Mouse (Mus musculus): ENCODE measurements around the gene Atp6v1c2. TPM values are rescaled to one million over a fixed set of nuclear protein-coding genes. Genes with fewer than 3 reads are reported as not detected.

Gene Atp6v1c2
- polyA plus RNA-seq, 1 experiment: 55.3 TPM

DNA sequence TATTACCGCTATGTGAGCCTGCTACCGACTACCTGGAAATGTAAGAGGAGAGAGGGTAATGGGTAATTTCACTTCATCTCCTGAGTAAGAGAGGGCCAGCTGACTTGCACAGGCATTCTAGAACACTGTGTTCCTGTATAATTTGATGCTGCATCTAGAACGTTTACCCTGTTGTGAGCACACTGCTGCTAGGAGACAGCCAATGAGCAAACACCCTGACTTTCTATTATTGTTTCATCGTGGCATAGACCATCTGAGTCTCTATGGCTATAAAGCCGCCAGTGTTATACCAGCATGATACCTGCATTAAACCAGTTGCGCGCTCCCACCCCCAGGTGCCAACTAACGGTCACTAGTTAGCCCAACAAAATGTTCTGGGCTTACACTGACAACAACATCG, 87.5 kb downstream of the Atp6v1c2 start:
- no peak for TF ChIP-seq CTCF (IDR thresholded peaks at IDR 0.05; ENCODE audit: insufficient read depth, low read length)
- TF ChIP-seq POLR2A (IDR thresholded peaks at IDR 0.05; ENCODE audit: borderline replicate concordance, extremely low read depth, low read depth, low read length): no peak
- WGBS: 92% methylated on average over 9 of the region's 9 CpGs
- H3K4me3 ChIP-seq (replicated peaks; ENCODE audit: extremely low read depth, low read depth, low read length): no peak overlapping the region
- H3K4me1 ChIP-seq (ENCODE audit: control insufficient read depth, insufficient read depth, low read length): no peaks in the 10 kb centered on the region
- DNase-seq: no peak

DNA sequence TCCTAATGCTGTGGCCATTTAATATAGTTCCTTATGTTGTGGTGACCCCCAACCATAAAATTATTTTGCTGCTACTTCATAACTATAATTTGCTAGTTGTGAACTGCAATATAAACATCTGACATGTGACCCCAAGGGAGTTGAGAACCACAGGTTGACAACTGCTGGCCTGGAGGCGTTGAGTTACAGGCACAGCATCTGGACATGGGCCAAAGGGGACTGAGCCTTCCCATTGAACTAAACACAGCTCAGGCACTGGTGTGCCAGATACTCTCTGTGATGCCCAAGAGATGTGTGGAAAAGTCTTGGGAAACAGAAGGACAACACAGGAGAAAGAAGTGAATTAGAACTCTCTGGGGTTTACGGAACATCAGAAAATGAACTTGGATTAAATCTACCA, 88.1 kb downstream of the Atp6v1c2 start:
- Histone ChIP-seq H3K4me1 (ENCODE audit: control insufficient read depth, insufficient read depth, low read length) (no peaks in the 10 kb centered on the region), H3K4me3 (replicated peaks; ENCODE audit: extremely low read depth, low read depth, low read length) (no peak overlapping the region)
- no peak for DNase-seq
- TF ChIP-seq POLR2A (IDR thresholded peaks at IDR 0.05; ENCODE audit: borderline replicate concordance, extremely low read depth, low read depth, low read length) (no peak), CTCF (IDR thresholded peaks at IDR 0.05; ENCODE audit: insufficient read depth, low read length) (no peak)
- 67% methylated on average over 2 of the region's 2 CpGs for WGBS

DNA sequence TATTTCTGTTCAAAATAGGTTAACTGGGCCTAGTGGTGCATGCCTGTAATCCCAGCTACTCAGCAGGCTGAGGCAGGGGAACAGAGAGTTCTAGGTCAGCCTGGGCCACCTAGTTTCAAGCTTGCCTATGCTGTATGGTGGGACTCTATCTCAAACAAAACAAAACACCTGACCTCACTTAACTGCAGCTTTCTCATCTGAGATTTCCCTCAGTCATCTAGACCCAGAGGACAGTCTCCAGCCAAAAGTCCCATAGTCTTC, 89.8 kb downstream of the Atp6v1c2 start:
- Histone ChIP-seq H3K4me3 (replicated peaks; ENCODE audit: extremely low read depth, low read depth, low read length) (no peak overlapping the region), H3K4me1 (ENCODE audit: control insufficient read depth, insufficient read depth, low read length) (no peaks in the 10 kb centered on the region)
- DNase-seq: no peak
- no peak for TF ChIP-seq POLR2A (IDR thresholded peaks at IDR 0.05; ENCODE audit: borderline replicate concordance, extremely low read depth, low read depth, low read length)
- TF ChIP-seq CTCF (IDR thresholded peaks at IDR 0.05; ENCODE audit: insufficient read depth, low read length): no peak

DNA sequence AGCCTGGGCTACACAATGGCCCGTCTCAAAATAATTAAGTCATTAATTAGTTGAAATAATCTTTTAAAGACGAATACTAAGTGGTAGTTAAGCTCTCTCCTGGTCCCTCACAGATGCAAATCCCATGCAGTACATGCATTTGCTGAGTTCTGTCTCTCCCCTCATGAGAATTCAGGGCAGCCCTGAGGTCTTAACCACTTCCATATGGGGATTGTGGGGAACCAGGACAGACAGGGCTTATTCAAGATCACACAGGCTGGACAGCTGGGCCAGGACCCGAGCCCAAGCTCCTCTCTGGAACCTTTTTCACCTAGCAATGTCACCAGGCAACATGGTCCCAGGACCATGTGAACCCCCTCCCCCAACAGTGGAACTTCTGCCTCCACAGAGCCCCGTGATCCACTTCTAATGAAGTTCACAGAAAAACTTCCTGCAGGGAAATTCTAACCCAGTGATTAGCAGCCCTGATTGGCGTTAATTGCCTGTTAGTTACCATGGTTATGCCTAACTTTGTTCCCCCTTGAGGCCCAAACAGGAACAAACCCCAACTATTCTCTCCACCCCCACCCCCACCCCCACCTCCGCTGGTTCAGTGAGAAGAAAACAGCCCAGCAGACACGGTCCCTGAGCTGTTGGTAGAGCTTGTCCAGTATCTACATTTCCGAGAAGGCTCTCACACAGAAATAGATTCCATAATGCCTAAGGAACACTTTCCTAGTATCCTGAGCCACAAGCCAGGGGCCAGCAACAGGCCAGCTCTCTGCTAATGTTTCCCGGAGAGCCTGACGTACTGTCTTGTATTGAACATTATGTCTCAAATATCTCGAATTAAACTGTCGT, 90.4 kb downstream of the Atp6v1c2 start:
- no peak for DNase-seq
- Histone ChIP-seq H3K4me3 (replicated peaks; ENCODE audit: extremely low read depth, low read depth, low read length) (no peak overlapping the region), H3K4me1 (ENCODE audit: control insufficient read depth, insufficient read depth, low read length) (no peaks in the 10 kb centered on the region)
- TF ChIP-seq POLR2A (IDR thresholded peaks at IDR 0.05; ENCODE audit: borderline replicate concordance, extremely low read depth, low read depth, low read length): no peak
- TF ChIP-seq CTCF (IDR thresholded peaks at IDR 0.05; ENCODE audit: insufficient read depth, low read length): no peak
- 54% methylated on average over 12 of the region's 12 CpGs for WGBS

DNA sequence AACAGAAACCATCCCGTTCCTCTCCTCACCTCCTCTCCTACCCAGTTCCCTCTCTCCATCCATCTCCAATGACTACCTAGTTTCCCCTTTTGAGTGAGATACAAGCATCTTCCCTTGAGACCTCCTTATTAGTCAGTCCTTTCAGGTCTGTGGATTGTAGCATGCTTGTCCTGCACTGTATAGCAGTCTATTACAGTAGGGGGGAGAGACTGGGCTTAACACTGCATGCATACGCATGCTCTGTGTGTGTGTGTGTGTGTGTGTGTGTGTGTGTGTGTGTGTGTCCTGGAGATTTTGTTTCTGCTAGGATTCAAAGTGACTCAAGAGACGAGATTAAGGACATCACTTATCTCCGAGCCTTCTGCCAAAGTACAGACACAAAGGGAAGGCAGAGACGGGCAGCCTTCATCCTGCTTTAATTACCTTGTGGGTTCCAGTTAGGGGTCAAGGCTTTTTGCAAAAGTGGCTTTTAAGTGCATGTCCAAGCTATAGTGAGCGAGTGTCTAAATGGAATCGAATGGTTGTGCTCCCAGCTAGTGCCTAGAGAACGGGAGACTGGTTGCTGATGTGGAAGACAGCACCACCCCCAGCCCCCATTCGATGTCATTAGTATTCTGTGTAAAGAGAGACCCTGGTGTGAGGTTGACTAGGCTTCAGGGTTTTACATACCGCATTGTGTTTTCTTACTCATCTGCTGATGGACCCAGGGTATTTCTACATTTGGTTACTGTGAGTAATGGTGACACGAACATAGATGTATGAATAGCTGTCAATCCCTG, 93.4 kb downstream of the Atp6v1c2 start:
- Histone ChIP-seq H3K4me3 (replicated peaks; ENCODE audit: extremely low read depth, low read depth, low read length) (no peak overlapping the region), H3K4me1 (ENCODE audit: control insufficient read depth, insufficient read depth, low read length) (no peaks in the 10 kb centered on the region)
- WGBS: 48% methylated on average over 11 of the region's 11 CpGs
- no peak for DNase-seq
- no peak for TF ChIP-seq CTCF (IDR thresholded peaks at IDR 0.05; ENCODE audit: insufficient read depth, low read length)
- no peak for TF ChIP-seq POLR2A (IDR thresholded peaks at IDR 0.05; ENCODE audit: borderline replicate concordance, extremely low read depth, low read depth, low read length)

Other genes with a start within 250 kb of the Atp6v1c2 start
- 0.85 and 1.0 TPM in 2 replicates for gene Kcnf1, start 152.5 kb downstream of the Atp6v1c2 start, polyA plus RNA-seq (2012; rRNA removed)
- 55.2 and 76.8 TPM in 2 replicates for gene Pdia6, start 62.8 kb downstream of the Atp6v1c2 start, polyA plus RNA-seq (2012; rRNA removed)
- gene Nol10, start 19.1 kb upstream of the Atp6v1c2 start, polyA plus RNA-seq (2012; rRNA removed): 2.5 and 3.7 TPM in 2 replicates
- gene Odc1, start 215.4 kb upstream of the Atp6v1c2 start, polyA plus RNA-seq (2012; rRNA removed): 48.1 and 59.5 TPM in 2 replicates